Mouse (Mus musculus) intestine, postnatal 0 days (tissue): ENCODE measurements around the gene Elf3. TPM values are rescaled to one million over a fixed set of nuclear protein-coding genes. Genes with fewer than 3 reads are reported as not detected.

ENCODE experiments used
- ATAC-seq: fragments of 200-750 bp; cut with Nextera tagmentation; 2 replicates; pipeline ENCODE4 v1.8.0; 2017; ENCODE audit warnings: mild to moderate bottlenecking, moderate TSS enrichment, moderate library complexity
- H3K27ac ChIP-seq: fragments of 300-500 bp; sonication (generic); 2 replicates; pipeline ENCODE4 v1.5.1; 2014; ENCODE audit warnings: mild to moderate bottlenecking, low read depth, low read length, moderate library complexity
- H3K27me3 ChIP-seq: fragments of 300-500 bp; sonication (generic); replicated peaks from 2 replicates; pipeline ENCODE4 v1.6.1; 2014; ENCODE audit warnings: low read length, mixed read lengths; ENCODE audit not compliant: control insufficient read depth, insufficient read depth
- H3K36me3 ChIP-seq: fragments of 300-500 bp; sonication (generic); 2 replicates; pipeline ENCODE4 v1.6.1; 2014; ENCODE audit warnings: mild to moderate bottlenecking, moderate library complexity; ENCODE audit not compliant: control insufficient read depth, insufficient read depth
- H3K4me1 ChIP-seq: fragments of 300-500 bp; sonication (generic); replicated peaks from 2 replicates; pipeline ENCODE4 v1.6.1; 2014; ENCODE audit warnings: antibody characterized with exemption, low read length, mixed read lengths; ENCODE audit not compliant: control insufficient read depth, insufficient read depth
- H3K4me2 ChIP-seq: fragments of 300-500 bp; sonication (generic); replicated peaks from 2 replicates; pipeline ENCODE4 v1.6.1; 2014; ENCODE audit warnings: low read depth, mild to moderate bottlenecking, moderate library complexity
- H3K4me3 ChIP-seq: fragments of 300-500 bp; sonication (generic); 2 replicates; pipeline ENCODE4 v1.5.1; 2014; ENCODE audit warnings: low read depth, low read length
- H3K9ac ChIP-seq: fragments of 300-500 bp; sonication (generic); 2 replicates; pipeline ENCODE4 v1.6.1; 2014; ENCODE audit warnings: mild to moderate bottlenecking, low read depth, low read length
- H3K9me3 ChIP-seq: fragments of 300-500 bp; sonication (generic); 2 replicates; pipeline ENCODE4 v1.6.1; 2016; ENCODE audit warnings: mixed run types; ENCODE audit not compliant: control insufficient read depth
- CTCF ChIP-seq: sonication (generic); IDR thresholded peaks from 2 replicates; pipeline ENCODE4 v1.5.1; 2016; ENCODE audit warnings: low read depth, mild to moderate bottlenecking, control low read depth, antibody characterized with exemption, moderate library complexity
- WGBS: fragments of 180-500 bp; shearing (Covaris S2); extraction: QIAGEN DNeasy Blood & Tissue Kit; methylation state at CpG from one replicate; pipeline ENCODE4 v1.1.7; 2014; 5-methylcytosine and 5-hydroxymethylcytosine counted together
- polyA plus RNA-seq: library from polyadenylated mRNA; unstranded; fragments of >200 nt; fragmentation: Nextera tagmentation; extraction: Ambion mirVana; gene quantifications from 2 replicates; pipeline ENCODE4 v1.2.1, GENCODE M21; 2015

Gene Elf3
- polyA plus RNA-seq, 1 experiment from 2014 or later: 164 TPM

DNA sequence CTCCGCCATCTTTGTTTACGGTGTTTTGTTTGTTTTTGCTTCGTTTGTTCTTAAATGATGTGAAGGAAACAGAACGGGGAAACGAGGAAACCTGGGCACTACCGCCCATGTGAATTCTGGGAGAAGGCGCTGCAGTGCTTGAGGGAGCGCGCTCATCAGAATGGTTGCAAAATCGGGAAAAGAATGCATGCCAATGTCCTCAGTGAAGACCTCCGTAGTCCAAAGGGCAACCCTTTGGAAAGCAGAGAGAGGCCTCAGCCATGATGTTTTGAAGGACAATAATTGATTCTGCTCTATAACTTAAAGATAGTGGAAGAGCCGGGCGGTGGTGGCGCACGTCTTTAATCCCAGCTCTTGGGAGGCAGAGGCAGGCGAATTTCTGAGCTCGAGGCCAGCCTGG lies 23.5 kb upstream of the Elf3 start:
- WGBS: 83% methylated on average over 17 of the region's 17 CpGs
- H3K4me3 ChIP-seq: peak overlapping the region; percentile 83
- no peak for ATAC-seq
- H3K36me3 ChIP-seq: peaks cover 27% of the 10 kb centered on the region
- no peaks in the 10 kb centered on the region for H3K27me3 ChIP-seq
- TF ChIP-seq CTCF: no peak
- H3K9ac ChIP-seq: no peak overlapping the region
- H3K9me3 ChIP-seq: no peaks in the 10 kb centered on the region
- H3K4me1 ChIP-seq: no peaks in the 10 kb centered on the region
- H3K27ac ChIP-seq: peak overlapping the region; percentile 99
- H3K4me2 ChIP-seq: peak overlapping the region; percentile 82

DNA sequence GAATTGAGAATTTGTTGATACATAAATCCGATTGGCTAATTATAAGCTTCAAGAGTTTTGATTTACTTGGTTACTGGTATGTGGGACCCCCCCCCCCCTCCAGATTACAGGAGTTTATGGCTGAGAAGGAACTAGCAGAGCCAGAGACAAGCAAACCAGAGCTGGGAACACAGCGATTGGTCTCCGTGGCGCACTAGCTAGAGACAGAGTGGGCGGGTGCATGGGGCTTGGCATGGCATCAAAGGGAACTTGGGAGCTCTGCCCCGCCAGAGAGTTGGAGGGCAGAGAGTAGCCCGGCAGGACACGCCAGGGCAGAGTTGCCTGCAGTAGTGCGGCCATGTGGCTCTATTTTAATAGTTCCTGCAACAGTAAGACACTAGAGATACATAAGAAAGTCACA lies 22.3 kb upstream of the Elf3 start:
- ATAC-seq: no peak
- no peaks in the 10 kb centered on the region for H3K27me3 ChIP-seq
- WGBS: 48% methylated on average over 9 of the region's 9 CpGs
- no peaks in the 10 kb centered on the region for H3K4me1 ChIP-seq
- H3K27ac ChIP-seq: no peak overlapping the region
- H3K4me2 ChIP-seq: peak overlapping the region; percentile 82
- H3K9me3 ChIP-seq: no peaks in the 10 kb centered on the region
- 0 out of 2 replicates have a peak overlapping the region, but pooled peaks have one; percentile 8 for H3K9ac ChIP-seq
- H3K36me3 ChIP-seq: peaks cover 38% of the 10 kb centered on the region
- no peak overlapping the region for H3K4me3 ChIP-seq
- TF ChIP-seq CTCF: no peak

DNA sequence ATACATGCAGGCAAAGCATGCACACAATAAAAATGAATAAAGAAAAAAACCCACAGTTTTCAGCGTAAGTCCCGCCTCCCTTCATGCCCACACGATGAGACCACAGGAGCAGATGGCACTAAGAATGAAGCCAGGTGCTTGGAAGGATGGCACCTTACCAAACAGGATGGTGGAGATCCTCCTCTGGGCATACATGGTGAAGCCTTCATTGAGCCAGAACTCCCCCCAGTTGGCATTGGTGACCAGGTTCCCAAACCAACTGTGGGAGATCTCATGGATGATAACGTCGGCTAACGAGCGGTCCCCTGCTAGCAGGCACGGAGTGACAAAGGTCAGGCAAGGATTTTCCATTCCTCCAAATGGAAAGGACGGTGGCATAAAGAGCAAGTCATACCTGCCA lies 13.0 kb upstream of the Elf3 start:
- Histone ChIP-seq H3K4me3 (no peak overlapping the region), H3K9me3 (no peaks in the 10 kb centered on the region), H3K9ac (no peak overlapping the region), H3K27ac (no peak overlapping the region), H3K4me1 (no peaks in the 10 kb centered on the region), H3K36me3 (peaks cover 68% of the 10 kb centered on the region), H3K4me2 (no peak overlapping the region), H3K27me3 (no peaks in the 10 kb centered on the region)
- no peak for ATAC-seq
- WGBS: 81% methylated on average over 9 of the region's 9 CpGs
- TF ChIP-seq CTCF: no peak

DNA sequence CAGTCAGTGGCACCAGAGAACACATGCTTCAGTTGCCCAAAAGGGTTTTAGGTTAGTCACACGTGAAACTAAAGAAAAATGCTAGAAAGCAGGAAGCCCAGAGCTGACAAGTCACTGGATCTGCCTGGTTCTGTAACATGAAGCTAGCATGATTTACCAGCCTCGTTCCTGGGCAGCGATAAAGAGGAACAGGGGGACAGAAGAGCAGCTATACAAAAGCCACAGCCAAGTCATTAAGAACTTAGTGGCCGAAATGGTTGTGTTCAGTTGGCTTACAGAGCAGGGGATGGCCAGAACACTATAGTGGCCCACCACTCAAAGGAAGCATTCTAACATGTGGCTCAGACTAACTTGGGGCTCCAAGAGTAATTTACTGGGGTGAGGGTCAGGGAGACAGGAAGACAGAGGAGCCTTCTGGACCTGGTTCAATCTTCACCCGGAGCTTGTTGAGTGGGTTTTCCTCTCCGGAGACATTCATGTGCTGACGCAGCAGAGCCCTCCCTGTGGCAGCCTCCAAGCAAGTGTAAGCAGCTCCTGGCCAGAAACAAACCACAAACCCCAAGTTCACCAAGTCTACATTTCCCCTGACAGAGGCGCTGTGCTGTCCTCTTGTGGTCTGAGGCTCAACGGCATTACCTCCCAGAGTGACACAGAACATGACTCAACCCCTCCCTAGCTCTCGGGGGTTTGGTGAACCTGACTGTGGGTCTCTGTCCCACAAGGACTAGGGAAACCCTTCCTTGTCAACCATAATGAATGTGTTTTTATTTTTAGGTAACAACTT lies 9.5 kb upstream of the Elf3 start:
- no peaks in the 10 kb centered on the region for H3K9me3 ChIP-seq
- H3K9ac ChIP-seq: no peak overlapping the region
- ATAC-seq: no peak
- no peaks in the 10 kb centered on the region for H3K4me1 ChIP-seq
- H3K4me2 ChIP-seq: no peak overlapping the region
- no peak overlapping the region for H3K4me3 ChIP-seq
- peak; percentile 52 for TF ChIP-seq CTCF
- peak overlapping the region; percentile 86 for H3K27ac ChIP-seq
- WGBS: 74% methylated on average over 10 of the region's 10 CpGs
- no peaks in the 10 kb centered on the region for H3K27me3 ChIP-seq
- peaks cover 82% of the 10 kb centered on the region for H3K36me3 ChIP-seq

DNA sequence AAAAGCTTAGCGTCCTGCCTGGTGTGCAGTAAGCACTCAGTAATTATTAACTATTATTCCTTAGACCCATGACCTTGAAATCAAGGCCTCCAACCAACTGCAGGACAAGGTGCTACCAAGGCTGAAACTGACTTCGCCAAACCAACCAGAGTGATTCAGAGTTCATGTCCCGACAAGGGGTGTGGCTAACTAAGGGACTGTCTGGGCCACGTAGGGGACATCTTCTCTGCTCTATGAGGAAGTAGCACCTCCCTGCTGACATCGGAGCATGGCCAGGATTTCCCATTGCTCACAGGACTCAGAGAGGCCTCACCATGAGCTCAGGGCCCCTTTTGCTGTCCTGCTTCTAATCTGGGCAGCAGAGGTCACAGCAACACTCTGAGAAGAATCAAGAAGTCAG lies 7.5 kb upstream of the Elf3 start:
- Histone ChIP-seq H3K9me3 (no peaks in the 10 kb centered on the region), H3K9ac (no peak overlapping the region), H3K27me3 (no peaks in the 10 kb centered on the region), H3K4me3 (no peak overlapping the region), H3K4me2 (no peak overlapping the region), H3K4me1 (no peaks in the 10 kb centered on the region), H3K27ac (peak overlapping the region; percentile 86), H3K36me3 (peaks cover 77% of the 10 kb centered on the region)
- WGBS: 46% methylated on average over 5 of the region's 5 CpGs
- 0 out of 2 replicates have a peak, but pooled peaks have one; percentile 1 for TF ChIP-seq CTCF
- peak; percentile 91 for ATAC-seq

DNA sequence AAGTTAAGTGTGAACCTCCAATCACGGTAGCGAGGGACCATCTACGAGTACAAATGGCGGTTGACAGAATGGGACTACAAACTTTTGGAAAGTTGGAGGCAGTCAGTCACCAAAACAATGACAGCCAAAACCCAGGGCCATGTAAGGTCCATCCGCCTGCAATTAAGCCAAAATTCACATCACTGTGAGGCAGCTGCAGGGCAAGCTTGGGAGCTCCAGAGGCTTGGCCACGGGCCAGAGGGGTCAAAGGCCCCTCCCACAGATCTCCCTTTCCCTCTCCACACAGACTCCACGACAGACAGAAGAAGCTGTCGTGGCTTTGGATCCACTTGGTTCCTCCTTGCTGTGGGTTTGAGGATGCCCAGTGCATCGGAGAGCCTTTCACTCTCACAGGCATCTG lies 4.9 kb upstream of the Elf3 start:
- Histone ChIP-seq H3K9ac (no peak overlapping the region), H3K9me3 (no peaks in the 10 kb centered on the region), H3K4me3 (no peak overlapping the region), H3K27ac (no peak overlapping the region), H3K36me3 (peaks cover 65% of the 10 kb centered on the region), H3K27me3 (no peaks in the 10 kb centered on the region), H3K4me1 (no peaks in the 10 kb centered on the region), H3K4me2 (no peak overlapping the region)
- 67% methylated on average over 9 of the region's 9 CpGs for WGBS
- ATAC-seq: no peak
- no peak for TF ChIP-seq CTCF
